Mouse (Mus musculus) CH12.LX (cell line): ENCODE measurements around the gene Gpr137. TPM values are rescaled to one million over a fixed set of nuclear protein-coding genes. Genes with fewer than 3 reads are reported as not detected.

Experiments used
- DNase-seq: peaks from one replicate; pipeline ENCODE4 v3.0.0-alpha.2; 2013; ENCODE audit errors: extremely low read depth
- H3K27ac ChIP-seq: 2 replicates; pipeline ENCODE4 v1.5.1; 2012; ENCODE audit warnings: low read depth, mild to moderate bottlenecking, control low read depth, moderate library complexity; ENCODE audit not compliant: insufficient read depth
- H3K27me3 ChIP-seq: replicated peaks from 2 replicates; pipeline ENCODE3; 2012; ENCODE audit warnings: inconsistent platforms
- H3K36me3 ChIP-seq, 2 experiments: replicated peaks in 1 of 2; 2 replicates each; pipeline versions ENCODE3 to v1.6.1; 2012; ENCODE audit warnings: inconsistent platforms in 1 of 2, low read length in 1 of 2, mild to moderate bottlenecking in 1 of 2, mixed read lengths in 1 of 2, moderate library complexity in 1 of 2; ENCODE audit not compliant: control insufficient read depth in 1 of 2, insufficient read depth in 1 of 2
- H3K4me1 ChIP-seq, 2 experiments: 2 replicates each; pipeline ENCODE4 v1.6.1; 2012; ENCODE audit warnings: inconsistent platforms in 1 of 2, moderate library complexity in 1 of 2; ENCODE audit not compliant: insufficient read depth in 2 of 2, control insufficient read depth in 1 of 2
- H3K4me2 ChIP-seq: 2 replicates; pipeline ENCODE4 v1.6.1; 2012; ENCODE audit warnings: low read depth, mild to moderate bottlenecking, control low read depth; ENCODE audit not compliant: poor library complexity, insufficient read depth, severe bottlenecking
- H3K4me3 ChIP-seq, 3 experiments: fragments of 150-350 bp in 1 of 3; sonication (generic) in 1 of 3; replicated peaks in 1 of 3; 2 replicates each; pipeline versions ENCODE3 to v1.5.1; 2011 to 2012; ENCODE audit warnings: low read depth in 2 of 3, low read length in 2 of 3, mild to moderate bottlenecking in 2 of 3, moderate library complexity in 2 of 3, control low read depth in 1 of 3, improper control_type of control experiment in 1 of 3, inconsistent platforms in 1 of 3, mixed read lengths in 1 of 3; ENCODE audit not compliant: poor library complexity in 1 of 3
- H3K79me2 ChIP-seq: replicated peaks from 2 replicates; pipeline ENCODE4 v1.6.1; 2012; ENCODE audit warnings: mild to moderate bottlenecking, moderate library complexity; ENCODE audit not compliant: control insufficient read depth, poor library complexity, insufficient read depth, severe bottlenecking; ENCODE audit errors: extremely low read depth
- H3K9ac ChIP-seq: 2 replicates; pipeline ENCODE4 v1.6.1; 2012; ENCODE audit warnings: low read depth, mild to moderate bottlenecking, control low read depth, moderate library complexity; ENCODE audit not compliant: insufficient read depth
- H3K9me3 ChIP-seq: replicated peaks from 2 replicates; pipeline ENCODE3; 2012; ENCODE audit warnings: low read length, inconsistent platforms, mixed read lengths
- BHLHE40 ChIP-seq: IDR thresholded peaks from 2 replicates; pipeline ENCODE4 v1.6.1; 2011; ENCODE audit warnings: mild to moderate bottlenecking, low read depth, low read length, improper control_type of control experiment
- CTCF ChIP-seq, 2 experiments: IDR thresholded peaks in 1 of 2; conservative IDR thresholded peaks in 1 of 2; 2 replicates each; pipeline ENCODE4 v1.5.1; 2011 to 2012; ENCODE audit warnings: low read depth in 2 of 2, low read length in 2 of 2, improper control_type of control experiment in 1 of 2, inconsistent platforms in 1 of 2, mild to moderate bottlenecking in 1 of 2, moderate library complexity in 1 of 2
- E2F4 ChIP-seq: IDR thresholded peaks from 2 replicates; pipeline ENCODE4 v1.6.1; 2011; ENCODE audit warnings: low read depth, low read length, improper control_type of control experiment; ENCODE audit not compliant: insufficient replicate concordance
- ELF1 ChIP-seq: IDR thresholded peaks from 2 replicates; pipeline ENCODE4 v1.6.1; 2014; ENCODE audit warnings: low read depth, mild to moderate bottlenecking, inconsistent platforms, low read length, improper control_type of control experiment
- EP300 ChIP-seq: IDR thresholded peaks from 2 replicates; pipeline ENCODE4 v1.6.1; 2011; ENCODE audit warnings: low read length, improper control_type of control experiment
- ETS1 ChIP-seq: conservative IDR thresholded peaks from 2 replicates; pipeline ENCODE4 v1.6.1; 2012; ENCODE audit warnings: low read depth, mild to moderate bottlenecking, inconsistent platforms, low read length, improper control_type of control experiment, moderate library complexity
- GABPA ChIP-seq: IDR thresholded peaks from 2 replicates; pipeline ENCODE4 v1.6.1; 2012; ENCODE audit warnings: low read depth, low read length, improper control_type of control experiment, inconsistent platforms; ENCODE audit not compliant: insufficient replicate concordance
- IRF4 ChIP-seq: IDR thresholded peaks from 2 replicates; pipeline ENCODE4 v1.6.1; 2014; ENCODE audit warnings: low read depth, mild to moderate bottlenecking, inconsistent platforms, low read length, improper control_type of control experiment
- JUND ChIP-seq: conservative IDR thresholded peaks from 2 replicates; pipeline ENCODE4 v1.6.1; 2011; ENCODE audit warnings: low read depth, low read length, improper control_type of control experiment
- MAFK ChIP-seq: IDR thresholded peaks from 2 replicates; pipeline ENCODE4 v1.6.1; 2011; ENCODE audit warnings: low read length, improper control_type of control experiment; ENCODE audit not compliant: insufficient replicate concordance
- MAX ChIP-seq: IDR thresholded peaks from 2 replicates; pipeline ENCODE4 v1.6.1; 2011; ENCODE audit warnings: low read length, improper control_type of control experiment
- MAZ ChIP-seq: IDR thresholded peaks from 2 replicates; pipeline ENCODE4 v1.6.1; 2012; ENCODE audit warnings: low read depth, mild to moderate bottlenecking, inconsistent platforms, low read length, improper control_type of control experiment, moderate library complexity
- MEF2A ChIP-seq: IDR thresholded peaks from 2 replicates; pipeline ENCODE4 v1.6.1; 2014; ENCODE audit warnings: low read depth, mild to moderate bottlenecking, inconsistent platforms, low read length, improper control_type of control experiment, borderline replicate concordance
- MXI1 ChIP-seq: IDR thresholded peaks from 2 replicates; pipeline ENCODE4 v1.6.1; 2011; ENCODE audit warnings: mild to moderate bottlenecking, low read depth, low read length, improper control_type of control experiment
- MYC ChIP-seq: IDR thresholded peaks from 2 replicates; pipeline ENCODE4 v1.6.1; 2011; ENCODE audit warnings: low read depth, mild to moderate bottlenecking, improper control_type of control experiment, low read length
- NELFE ChIP-seq: IDR thresholded peaks from 2 replicates; pipeline ENCODE4 v1.6.1; 2011; ENCODE audit warnings: low read depth, low read length, improper control_type of control experiment
- PAX5 ChIP-seq: IDR thresholded peaks from 2 replicates; pipeline ENCODE4 v1.6.1; 2012; ENCODE audit warnings: low read length, inconsistent platforms, mixed read lengths
- POLR2AphosphoS2 ChIP-seq: IDR thresholded peaks from 2 replicates; pipeline ENCODE4 v1.6.1; 2011; ENCODE audit warnings: low read depth, low read length, improper control_type of control experiment
- RAD21 ChIP-seq: IDR thresholded peaks from 2 replicates; pipeline ENCODE4 v1.6.1; 2011; ENCODE audit warnings: low read depth, mild to moderate bottlenecking, low read length, improper control_type of control experiment, moderate library complexity
- RCOR1 ChIP-seq: conservative IDR thresholded peaks from 2 replicates; pipeline ENCODE4 v1.6.1; 2012; ENCODE audit warnings: low read depth, mild to moderate bottlenecking, inconsistent platforms, low read length, improper control_type of control experiment
- SIN3A ChIP-seq: IDR thresholded peaks from 2 replicates; pipeline ENCODE4 v1.6.1; 2012; ENCODE audit warnings: low read length, improper control_type of control experiment, inconsistent platforms
- TBP ChIP-seq: conservative IDR thresholded peaks from 2 replicates; pipeline ENCODE4 v1.6.1; 2011; ENCODE audit warnings: low read depth, low read length, improper control_type of control experiment
- TCF12 ChIP-seq: IDR thresholded peaks from 2 replicates; pipeline ENCODE4 v1.6.1; 2014; ENCODE audit warnings: low read depth, mild to moderate bottlenecking, inconsistent platforms, low read length, improper control_type of control experiment
- UBTF ChIP-seq: IDR thresholded peaks from 2 replicates; pipeline ENCODE4 v1.6.1; 2012; ENCODE audit warnings: low read depth, mild to moderate bottlenecking, inconsistent platforms, low read length, improper control_type of control experiment, moderate library complexity
- USF1 ChIP-seq: IDR thresholded peaks from 2 replicates; pipeline ENCODE4 v1.6.1; 2014; ENCODE audit warnings: low read depth, mild to moderate bottlenecking, inconsistent platforms, low read length, improper control_type of control experiment
- USF2 ChIP-seq: conservative IDR thresholded peaks from 2 replicates; pipeline ENCODE4 v1.6.1; 2011; ENCODE audit warnings: low read depth, low read length, improper control_type of control experiment
- ZKSCAN1 ChIP-seq: IDR thresholded peaks from 2 replicates; pipeline ENCODE4 v1.6.1; 2012; ENCODE audit warnings: low read depth, inconsistent platforms, low read length, improper control_type of control experiment, borderline replicate concordance
- ZMIZ1 ChIP-seq: IDR thresholded peaks from 2 replicates; pipeline ENCODE4 v1.6.1; 2012; ENCODE audit warnings: low read depth, mild to moderate bottlenecking, inconsistent platforms, low read length, improper control_type of control experiment
- ZNF384 ChIP-seq: IDR thresholded peaks from 2 replicates; pipeline ENCODE4 v1.6.1; 2012; ENCODE audit warnings: low read depth, low read length, improper control_type of control experiment, inconsistent platforms
- dilution Hi-C: fragments of 300-500 bp; cut with MboI; formaldehyde crosslinking; loops from 2 replicates; pipeline ENCODE4 v1.14.3; 2020; ENCODE audit warnings: low sequenced_read_pairs; ENCODE audit not compliant: extremely low pct_unique_long_range_greater_than_20kb, extremely low pct_ligation_motif_present
- in situ Hi-C: fragments of 300-500 bp; cut with MboI; formaldehyde crosslinking; loops from 3 replicates; pipeline ENCODE4 v1.14.3; 2019; ENCODE audit warnings: low sequenced_read_pairs, low pct_ligation_motif_present, low pct_unique_long_range_greater_than_20kb, mixed read lengths
- polyA plus RNA-seq: library from polyadenylated mRNA; unstranded; fragments of >175 nt; gene quantifications from 2 replicates; pipeline ENCODE4 v1.2.1, GENCODE M21; 2012; ENCODE audit warnings: low read depth; ENCODE audit not compliant: insufficient read length
- total RNA-seq, 2 experiments: library from RNA; depleted of rRNA; stranded (reverse); fragments of 300-350 nt in 1 of 2; fragments of >200 nt in 1 of 2; gene quantifications; 2 replicates each; pipeline ENCODE4 v1.2.3; 2012 to 2014

Gpr137 gene
- total and polyA plus RNA-seq, 3 experiments = 8.8 to 18.1 (median 14.4) TPM

- no peak overlapping the region for H3K9ac ChIP-seq
- no peak overlapping the region for H3K27ac ChIP-seq
- peaks cover 5 to 17% of the 10 kb centered on the region in 2 experiments for H3K4me1 ChIP-seq
- no peak for TF ChIP-seq ZNF384
- no peak for TF ChIP-seq ZKSCAN1
- TF ChIP-seq GABPA = no peak
- no peak for TF ChIP-seq TBP
- no peak for TF ChIP-seq UBTF
- no peak for TF ChIP-seq CTCF (conservative IDR thresholded peaks at IDR 0.05 in 1 of 2, IDR thresholded peaks at IDR 0.05 in 1 of 2; ENCODE audit: low read depth in 2 of 2, low read length in 2 of 2)
- no peak for TF ChIP-seq ELF1
- TF ChIP-seq POLR2AphosphoS2 = no peak
- TF ChIP-seq RCOR1 = no peak
- TF ChIP-seq MEF2A = no peak
- TF ChIP-seq MAZ = no peak
- no peak for TF ChIP-seq SIN3A
- TF ChIP-seq MAFK = no peak
- TF ChIP-seq MYC = no peak
- TF ChIP-seq USF2 = no peak
- TF ChIP-seq RAD21 = no peak
- TF ChIP-seq ETS1 = no peak
- no peak for TF ChIP-seq PAX5
- no peak for TF ChIP-seq MAX
- TF ChIP-seq USF1 = no peak
- H3K9me3 ChIP-seq = no peaks in the 10 kb centered on the region
- no peaks in the 10 kb centered on the region for H3K27me3 ChIP-seq
- H3K4me2 ChIP-seq = no peak overlapping the region
- in situ Hi-C loops (no loop called here), dilution Hi-C loops (no loop called here)
- peaks cover 9 to 72% of the 10 kb centered on the region in 2 experiments for H3K36me3 ChIP-seq
- no peak overlapping the region for H3K4me3 ChIP-seq
- DNase-seq = no peak
- H3K79me2 ChIP-seq = no peaks in the 10 kb centered on the region
Observed at GRCm38 (mm10) chr19:6947742-6948141, 5.5 kb upstream of the Gpr137 start.

GRCm38 (mm10) chr19:6943709-6944108 is 1.4 kb upstream of the Gpr137 start:
- peaks cover 9 to 31% of the 10 kb centered on the region in 2 experiments for H3K4me1 ChIP-seq
- in situ Hi-C loops (no loop called here), dilution Hi-C loops (no loop called here)
- H3K9ac ChIP-seq = no peak overlapping the region
- no peaks in the 10 kb centered on the region for H3K9me3 ChIP-seq
- DNase-seq = no peak
- H3K36me3 ChIP-seq = peaks cover 0 to 31% of the 10 kb centered on the region in 2 experiments
- TF ChIP-seq ELF1 (no peak), BHLHE40 (no peak), NELFE (no peak), JUND (no peak), RCOR1 (no peak), MXI1 (no peak), PAX5 (no peak), ZMIZ1 (no peak), MAX (no peak), TCF12 (no peak), IRF4 (no peak), UBTF (no peak), EP300 (no peak), GABPA (no peak), ZNF384 (no peak), E2F4 (no peak), MYC (no peak), MEF2A (no peak), CTCF (conservative IDR thresholded peaks at IDR 0.05 in 1 of 2, IDR thresholded peaks at IDR 0.05 in 1 of 2; ENCODE audit: low read depth in 2 of 2, low read length in 2 of 2) (no peak), USF1 (no peak)
- TF ChIP-seq, all 38 proteins: peak for 0
- H3K27me3 ChIP-seq = no peaks in the 10 kb centered on the region
- no peak overlapping the region for H3K4me2 ChIP-seq
- no peak overlapping the region for H3K27ac ChIP-seq
- no peaks in the 10 kb centered on the region for H3K79me2 ChIP-seq
- no peak overlapping the region for H3K4me3 ChIP-seq
